Mouse (Mus musculus) 3T3-L1 (cell line): ENCODE data around the gene Mpc1.
"Not testable (repeated sequence)": the region's sequence is repeated elsewhere in the genome, so short reads cannot be mapped to it uniquely, and the experiment has no call there.

Experiments used
- DNase-seq: peaks from one replicate; pipeline ENCODE4 v3.0.0-alpha.2; 2015; ENCODE audit warnings: low read depth, low spot score

Mpc1 gene

DNA sequence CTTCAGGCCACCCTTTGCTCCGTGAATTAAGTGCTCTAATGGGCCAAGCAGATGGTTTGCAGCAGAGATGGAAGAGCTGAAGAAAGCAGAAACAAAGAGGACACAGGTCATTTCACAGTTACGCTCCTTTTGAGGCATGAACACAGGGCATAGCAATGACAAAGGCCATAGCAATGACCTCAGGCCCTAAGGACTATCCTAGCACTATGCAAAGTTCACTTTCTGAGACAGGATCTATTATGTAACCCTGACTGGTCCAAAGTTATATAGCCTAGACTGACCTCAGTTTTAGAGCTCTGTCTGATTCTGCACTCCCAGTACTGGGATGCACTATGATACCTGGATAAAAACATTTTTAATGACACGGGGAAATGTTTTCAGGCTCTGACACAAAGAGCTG is 4.3 kb upstream of the Mpc1 start:
- no peak for DNase-seq

DNA sequence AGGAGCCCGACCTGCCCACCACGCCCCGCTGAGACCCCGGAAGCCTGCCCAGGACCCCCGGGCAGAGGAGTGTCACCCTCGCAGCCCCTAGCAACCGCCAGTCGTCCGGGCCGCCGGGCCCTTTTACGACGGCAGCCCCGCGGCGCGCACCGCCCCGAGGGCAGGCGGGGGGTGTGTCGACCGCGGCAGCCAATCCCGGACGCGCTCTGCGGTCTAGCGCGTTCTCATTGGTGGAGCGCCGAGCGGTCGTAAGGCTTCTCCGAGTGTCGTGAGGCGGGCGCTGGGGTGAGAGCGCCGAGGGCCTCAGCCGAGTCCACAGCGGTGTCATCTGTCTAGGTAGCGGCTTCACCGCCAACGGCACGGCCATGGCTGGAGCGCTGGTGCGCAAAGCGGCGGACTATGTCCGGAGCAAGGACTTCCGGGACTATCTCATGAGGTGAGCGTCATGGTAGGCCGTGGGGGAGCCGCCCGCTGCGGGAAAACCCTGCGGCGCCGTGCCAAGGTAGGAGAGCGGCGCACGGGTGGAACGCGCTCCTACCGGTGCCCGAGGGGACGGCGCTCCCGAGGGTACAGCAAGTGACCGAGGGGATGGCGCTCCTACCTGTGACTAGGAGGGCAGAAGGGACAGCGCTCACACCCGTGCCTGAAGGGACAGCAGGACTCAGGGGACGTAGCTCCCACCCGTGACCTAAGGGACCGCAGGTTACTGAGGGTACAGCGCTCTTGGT is 986 bp downstream of the Mpc1 start:
- DNase-seq, result peak; percentile 93

DNA sequence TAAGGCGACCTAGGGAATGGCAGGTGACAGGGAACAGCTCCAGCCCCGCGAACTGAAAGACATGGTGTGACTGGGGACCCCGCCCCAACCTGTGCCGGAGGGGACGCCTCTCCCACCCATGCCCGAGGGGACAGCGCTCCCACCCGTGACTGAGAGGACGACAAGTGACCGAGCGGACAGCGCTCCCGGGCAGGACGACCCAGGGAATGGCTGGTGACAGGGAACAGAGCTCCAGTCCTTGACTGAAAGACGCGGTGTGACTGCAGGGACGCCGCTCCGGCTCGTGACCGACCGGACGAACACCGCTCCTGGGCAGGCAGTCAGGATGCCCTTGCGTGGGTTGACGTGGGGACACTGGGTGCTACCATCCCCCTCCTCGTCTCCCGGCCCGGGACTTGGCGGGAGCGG is 1.6 kb downstream of the Mpc1 start:
- peak; percentile 8 for DNase-seq

DNA sequence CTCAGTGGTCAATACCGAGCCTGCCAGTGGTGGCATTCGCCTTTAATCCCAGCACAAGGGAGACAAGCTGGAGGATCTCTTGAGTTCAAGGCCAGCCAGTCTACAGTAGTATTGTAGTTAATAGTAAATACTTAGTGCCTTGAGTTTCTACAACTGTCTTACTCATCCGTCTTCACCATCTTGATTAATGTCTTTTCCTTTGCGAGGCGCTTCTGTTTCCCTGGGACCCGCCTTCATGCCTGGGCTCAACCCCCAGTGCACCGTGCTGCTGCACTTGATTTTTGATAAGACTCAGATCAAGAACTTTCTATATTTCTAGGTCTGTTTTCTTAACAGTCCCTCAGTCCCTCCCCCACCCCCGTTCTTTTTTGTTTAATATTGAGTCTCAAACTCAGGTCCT is 2.4 kb downstream of the Mpc1 start:
- peak; percentile 87 for DNase-seq

DNA sequence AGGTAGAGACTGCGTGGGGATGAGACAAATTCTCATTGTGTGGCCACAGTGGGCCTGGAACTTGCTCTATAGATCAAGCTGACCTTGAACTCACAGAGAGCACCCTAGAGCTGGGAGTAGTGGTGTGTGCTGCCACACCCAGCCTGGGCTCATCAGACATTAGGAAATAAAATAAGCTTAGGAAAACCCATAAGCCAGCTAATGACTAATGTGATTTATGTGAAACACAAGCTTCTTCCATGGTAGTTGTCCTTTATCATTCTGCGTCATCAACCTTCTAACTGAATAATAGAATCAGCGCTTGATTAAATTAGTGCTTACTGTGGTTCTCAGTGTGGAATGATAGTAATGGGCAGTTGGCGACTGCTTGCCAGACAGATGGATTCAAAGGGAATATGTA is 4.3 kb downstream of the Mpc1 start:
- no peak for DNase-seq

DNA sequence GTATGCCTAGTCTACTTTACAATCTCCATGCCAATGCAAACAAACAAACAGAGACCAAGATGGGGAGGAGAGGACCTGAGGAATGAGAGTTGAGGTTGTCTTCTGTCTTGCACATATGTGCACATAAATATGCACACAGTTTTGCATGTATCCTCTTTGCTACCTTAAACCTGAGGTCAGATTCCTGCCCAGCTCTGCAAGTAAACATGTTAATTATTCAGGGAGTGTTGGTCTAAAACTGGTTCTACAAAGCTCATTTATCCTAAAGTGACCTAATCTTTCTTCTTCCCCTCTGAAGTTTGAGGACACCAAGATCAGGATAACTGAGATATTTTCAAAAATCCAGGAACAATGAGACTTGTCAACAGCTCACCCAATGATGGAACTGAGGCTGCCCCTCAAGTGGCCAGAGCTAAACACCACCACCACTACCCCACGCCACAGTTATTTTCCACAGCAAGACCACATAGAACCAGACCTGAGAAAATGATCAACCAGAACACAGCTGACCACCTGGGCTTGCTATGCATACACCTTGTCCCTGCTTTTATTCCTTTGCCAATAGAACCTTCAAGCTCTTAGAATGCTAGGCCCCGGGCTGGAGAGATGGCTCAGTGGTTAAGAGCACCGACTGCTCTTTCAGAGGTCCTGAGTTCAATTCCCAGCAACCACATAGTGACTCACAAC is 7.4 kb downstream of the Mpc1 start:
- no peak for DNase-seq

DNA sequence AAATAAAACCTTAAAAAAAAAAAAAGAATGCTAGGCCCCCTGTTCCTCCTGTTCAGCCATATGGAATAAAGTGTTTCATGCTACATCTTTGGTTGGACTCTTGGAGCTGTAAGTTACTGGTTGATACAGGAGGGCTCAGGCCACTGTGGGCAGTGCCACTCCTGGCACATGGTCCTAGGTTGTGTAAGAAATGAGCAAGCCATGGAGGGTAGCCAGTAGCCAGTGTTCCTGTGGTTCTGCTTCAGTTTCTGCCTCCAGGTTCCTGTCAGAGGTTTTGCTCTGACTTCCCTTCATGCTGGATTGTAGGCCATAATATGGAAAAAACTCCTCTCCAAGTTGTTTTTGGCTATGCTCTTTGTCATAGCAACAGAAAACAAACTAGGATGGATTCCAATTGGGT is 8.0 kb downstream of the Mpc1 start:
- DNase-seq, result no peak

DNA sequence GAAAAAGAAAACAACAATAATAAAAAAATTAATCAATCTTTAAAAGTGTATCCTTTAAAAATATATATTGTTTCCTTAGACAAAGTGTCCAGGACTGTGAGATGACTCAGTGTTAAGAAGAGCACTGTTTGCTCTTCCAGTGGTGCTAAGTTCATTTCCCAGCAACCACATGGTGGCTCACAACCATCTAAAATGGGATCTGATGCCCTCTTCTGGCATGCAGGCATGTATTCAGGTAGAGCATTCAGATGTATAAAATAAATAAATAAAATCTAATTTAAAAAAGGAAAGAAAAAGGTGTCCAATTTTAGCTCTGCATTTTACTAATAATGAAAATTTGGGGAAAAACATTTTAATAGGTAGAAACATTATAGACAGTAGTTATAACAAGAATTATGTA is 13.1 kb downstream of the Mpc1 start:
- peak; percentile 32 for DNase-seq

DNA sequence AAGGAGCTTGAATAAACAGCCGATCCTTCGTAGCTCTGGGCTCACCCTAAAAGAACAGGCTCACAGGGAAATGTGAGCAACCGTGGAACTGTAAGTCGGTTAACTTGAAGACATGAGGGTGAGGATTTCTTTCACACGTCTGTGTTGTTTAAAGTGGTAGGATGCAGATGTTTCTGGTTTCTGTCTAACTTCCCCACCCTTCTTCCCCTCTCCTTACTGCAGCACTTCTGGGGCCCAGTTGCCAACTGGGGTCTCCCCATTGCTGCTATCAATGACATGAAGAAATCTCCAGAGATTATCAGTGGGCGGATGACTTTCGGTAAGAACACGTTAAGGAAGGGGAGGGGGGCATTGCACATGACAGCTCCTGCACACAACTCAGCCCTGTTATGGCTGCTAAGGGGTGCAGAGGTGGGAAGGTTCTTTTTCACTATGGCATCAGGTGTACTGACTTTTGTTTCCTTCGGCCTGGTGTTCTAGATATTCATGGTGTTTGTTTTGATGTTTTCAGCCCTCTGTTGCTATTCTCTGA is 13.7 kb downstream of the Mpc1 start:
- no peak for DNase-seq

DNA sequence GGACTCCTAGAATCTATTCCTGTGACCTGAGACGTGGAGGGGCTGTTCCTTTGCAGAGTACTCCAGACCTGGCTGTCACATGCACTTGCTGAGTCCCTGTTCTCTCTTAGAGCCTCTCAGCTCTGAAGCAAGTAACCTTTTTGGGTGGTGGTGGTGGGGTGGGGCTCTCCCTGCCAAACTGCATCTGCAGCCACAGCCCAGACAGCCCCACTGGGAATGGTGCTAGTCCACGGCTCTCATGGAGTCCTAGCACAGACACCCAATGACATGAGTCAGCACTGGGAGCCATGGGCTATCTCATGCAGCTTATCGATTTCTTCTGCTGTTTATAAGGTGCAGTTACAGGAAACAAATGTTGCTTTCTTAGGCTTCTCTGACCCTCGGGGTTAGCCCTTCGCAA is 15.0 kb downstream of the Mpc1 start:
- DNase-seq, result no peak

DNA sequence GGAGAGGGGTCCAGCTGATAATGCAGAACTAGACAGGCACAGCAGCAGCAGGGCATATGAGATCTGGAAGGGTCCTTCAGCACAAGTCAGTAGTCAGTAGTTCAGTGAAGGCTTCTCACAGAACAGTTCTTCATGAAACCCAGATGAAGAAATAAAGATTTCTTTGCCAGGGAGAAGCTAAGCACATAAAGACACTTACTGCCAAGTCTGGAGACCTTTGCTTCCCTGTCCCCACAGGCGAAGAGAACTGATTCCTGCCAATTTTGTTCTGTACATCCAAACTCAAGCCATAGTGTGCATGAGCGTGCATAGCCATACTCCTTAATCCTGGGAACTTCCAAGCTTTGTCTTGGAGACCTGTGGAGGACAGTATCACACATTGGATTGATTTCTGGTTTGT is 15.6 kb downstream of the Mpc1 start:
- no peak for DNase-seq

DNA sequence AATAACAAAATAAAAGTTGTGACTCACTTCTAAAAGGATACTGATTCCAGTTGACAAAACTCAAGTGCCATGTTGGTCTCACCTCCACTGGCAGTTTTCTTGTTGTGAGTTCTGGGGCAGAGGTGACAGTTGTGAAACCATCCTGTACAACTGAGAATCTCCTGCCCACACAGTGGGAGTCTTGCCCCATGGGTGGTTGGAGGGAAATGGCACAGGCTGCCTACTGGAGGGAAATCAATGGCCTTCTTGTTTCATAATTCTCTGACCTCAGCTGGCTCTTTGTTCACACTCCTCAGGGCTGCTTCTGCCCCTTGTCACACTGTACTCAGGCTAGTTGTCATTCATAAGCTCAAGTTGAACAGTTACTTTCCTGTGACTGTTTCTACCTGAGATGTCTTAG is 16.8 kb downstream of the Mpc1 start:
- no peak for DNase-seq

DNA sequence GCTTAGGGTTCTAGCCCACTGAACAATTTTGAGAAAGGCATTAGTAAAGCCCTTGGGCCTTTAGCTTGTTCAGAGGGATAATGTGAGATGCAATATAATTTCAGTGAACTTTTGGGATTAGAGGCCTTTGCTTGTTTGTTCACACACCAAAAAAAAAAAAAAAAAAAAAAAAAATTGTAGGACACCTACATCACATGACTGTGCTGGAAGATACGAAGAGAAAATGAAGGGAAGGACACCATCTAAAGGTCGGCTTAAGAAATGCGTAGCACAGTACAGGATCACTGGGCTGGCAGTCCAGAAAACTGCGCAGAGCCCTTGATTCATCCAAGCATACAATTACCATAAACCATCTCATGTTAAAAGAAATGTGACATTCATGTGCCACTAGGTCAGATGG is 18.8 kb downstream of the Mpc1 start:
- DNase-seq, result no peak

DNA sequence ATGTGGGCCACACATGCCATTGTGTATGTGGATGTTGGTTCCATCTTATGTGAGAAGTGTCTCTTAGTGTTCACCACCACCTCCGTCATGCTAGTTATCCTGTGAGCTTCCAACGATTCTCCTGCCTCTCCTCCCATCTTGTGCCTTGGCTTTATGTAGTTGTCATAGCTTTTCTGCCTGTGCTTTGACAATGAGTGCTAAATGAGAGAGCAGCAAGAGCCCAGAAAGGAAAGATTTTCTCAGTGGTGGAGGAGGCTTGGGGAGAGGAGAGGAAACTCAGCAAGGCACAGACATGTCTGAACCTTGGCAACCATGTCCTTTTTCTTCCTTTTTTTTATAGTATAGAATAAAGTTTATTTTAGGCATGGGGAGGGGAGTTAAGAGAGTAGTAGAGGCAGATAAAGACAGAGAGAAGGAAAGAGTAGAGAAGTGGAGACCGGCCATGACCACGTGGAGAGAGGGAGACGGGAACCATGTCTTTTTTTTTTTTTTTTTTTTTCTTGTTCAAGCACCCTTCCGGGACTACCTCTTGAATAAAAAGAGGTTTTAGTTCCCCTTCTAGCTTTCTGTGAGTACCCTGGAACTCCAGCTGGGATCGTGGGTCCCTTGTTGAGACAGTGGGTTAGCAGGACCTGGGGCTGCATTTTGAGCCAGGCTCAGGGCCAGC is 20.2 kb downstream of the Mpc1 start:
- DNase-seq, result no peak

DNA sequence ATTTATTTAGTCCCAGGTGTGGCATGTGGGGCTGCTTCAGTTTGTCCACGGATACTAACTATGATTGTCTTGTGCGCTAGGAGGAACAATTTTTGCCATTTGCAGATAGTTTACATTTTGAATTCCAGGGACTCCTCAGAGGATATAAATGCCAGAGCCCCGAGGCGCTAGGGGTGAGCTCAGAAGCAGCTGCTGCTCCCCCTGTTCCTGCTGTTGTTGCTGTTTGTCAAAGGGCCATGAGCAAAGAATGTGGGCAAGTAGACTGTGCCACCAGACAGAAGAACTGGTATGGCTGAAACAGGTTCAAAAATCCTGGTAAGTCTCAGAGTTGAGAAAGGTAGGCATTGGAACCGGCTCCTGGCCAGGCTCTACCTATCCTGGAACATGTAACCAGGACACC is 21.0 kb downstream of the Mpc1 start:
- DNase-seq, result no peak

DNA sequence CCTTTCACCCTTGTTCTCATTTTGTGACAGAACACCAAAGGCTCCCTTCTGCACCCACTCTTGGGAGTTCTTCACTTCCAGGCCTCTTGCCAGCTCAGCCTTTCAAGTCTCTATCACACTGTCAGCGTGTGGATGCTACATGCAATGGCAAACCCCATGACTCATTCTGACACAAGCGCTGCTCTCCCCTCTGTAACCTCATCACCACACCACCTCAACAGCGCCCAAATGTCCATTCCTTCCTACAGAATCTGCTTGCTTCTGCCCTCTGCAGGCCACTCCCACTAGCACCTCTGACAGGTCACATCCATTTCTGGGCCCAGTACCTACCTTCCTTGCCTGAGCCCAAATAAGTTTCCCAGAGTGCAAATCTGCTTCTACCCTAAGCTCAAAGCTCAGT is 23.1 kb downstream of the Mpc1 start:
- DNase-seq, result peak; percentile 91

DNA sequence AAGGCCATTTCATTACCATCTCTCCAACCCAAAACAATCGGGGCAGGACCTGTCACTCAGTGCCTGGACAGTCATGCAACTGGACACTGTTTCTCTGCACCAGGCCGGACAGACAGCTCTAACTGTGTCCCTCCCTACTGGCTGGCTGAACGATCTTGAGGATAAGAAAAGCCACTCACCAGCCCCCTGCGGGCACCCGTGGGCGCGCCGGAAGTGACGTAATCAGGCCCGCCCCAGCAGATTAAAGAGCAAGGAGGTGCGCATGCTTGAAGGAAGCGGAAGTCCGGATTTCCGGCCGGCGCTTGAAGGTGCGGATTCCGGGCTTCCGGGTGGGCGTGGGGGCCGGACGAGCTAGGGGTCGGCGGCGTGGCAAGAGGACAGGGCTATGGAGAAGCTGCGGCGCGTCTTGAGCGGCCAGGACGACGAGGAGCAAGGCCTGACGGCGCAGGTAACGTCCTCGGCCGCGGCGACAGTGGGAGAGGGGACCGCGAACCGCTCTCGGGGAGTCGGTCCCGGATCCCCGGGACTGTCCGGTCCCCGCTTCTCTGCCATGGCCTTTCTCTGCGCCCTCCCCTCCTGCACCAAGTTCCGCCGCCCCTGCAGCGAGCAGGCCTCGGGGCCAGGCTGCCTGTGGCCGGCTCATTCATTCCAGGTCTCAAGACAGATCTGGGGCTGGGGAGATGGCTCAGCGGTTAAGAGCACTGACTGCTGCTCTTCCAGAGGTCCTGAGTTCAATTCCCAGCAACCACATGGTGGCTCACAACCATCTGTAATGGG is 28.3 kb downstream of the Mpc1 start, which contains the start of gene Sft2d1:
Sft2d1 (plus strand) TSS at position 265 of the 777 bp plus-strand sequence.
- DNase-seq, result peak; percentile 96

DNA sequence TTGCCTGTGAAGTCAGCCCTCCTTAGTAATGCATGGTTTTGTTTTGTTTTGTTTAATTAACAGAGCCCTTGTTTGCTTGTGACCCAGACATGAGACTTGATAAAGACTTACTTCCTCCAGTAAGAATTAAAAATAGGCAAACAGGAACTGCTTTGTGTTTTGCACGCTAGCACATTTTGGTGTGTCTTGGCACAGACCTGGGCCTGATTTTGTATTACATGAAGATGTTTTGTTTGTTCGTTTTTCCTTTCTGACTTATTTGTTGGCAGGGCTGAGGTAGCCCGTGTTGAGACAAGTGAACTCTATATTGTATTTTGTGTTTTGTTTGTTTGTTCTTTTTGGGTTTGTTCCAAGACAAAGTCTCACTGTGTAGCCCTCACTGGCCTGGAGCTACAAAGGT is 29.0 kb downstream of the Mpc1 start:
- peak; percentile 8 for DNase-seq

DNA sequence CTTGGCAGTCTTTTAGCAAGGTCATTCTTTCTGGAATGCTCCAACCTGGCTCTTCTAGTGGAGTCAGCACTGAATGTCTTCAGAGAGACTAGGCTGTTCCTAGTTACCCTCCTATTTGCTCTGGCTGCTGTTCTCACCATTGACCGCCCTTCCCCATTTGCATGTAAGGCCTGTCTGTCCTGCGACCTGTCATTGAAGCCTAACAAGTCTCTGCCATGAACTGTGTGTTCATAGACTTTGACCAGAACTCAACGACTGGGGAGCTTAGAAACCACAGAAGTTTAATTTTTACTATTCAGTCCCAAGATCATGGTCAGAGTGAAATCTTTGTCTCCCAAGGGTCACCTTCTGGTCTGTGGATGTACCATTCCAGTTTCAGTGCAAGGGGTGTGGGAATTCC is 31.3 kb downstream of the Mpc1 start:
- DNase-seq, result no peak

DNA sequence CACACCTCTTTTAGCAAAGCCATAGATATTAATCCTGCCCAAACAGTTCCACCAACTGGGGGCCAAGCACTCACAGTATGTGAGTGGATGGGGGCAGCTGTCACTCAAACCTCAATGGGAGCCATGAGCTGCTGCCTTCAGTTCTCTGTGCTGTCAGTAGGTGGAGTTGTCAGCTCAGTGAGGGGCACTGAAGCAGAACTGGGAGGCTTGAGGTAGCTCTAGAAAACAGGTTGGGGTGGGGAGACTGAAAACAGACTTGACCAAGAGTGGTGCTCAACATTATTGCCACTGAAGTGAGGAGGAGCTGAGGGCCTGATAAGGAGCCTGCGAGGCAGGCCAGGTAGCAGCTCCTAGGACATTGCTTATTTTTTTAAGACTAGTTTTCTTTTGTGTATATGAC is 33.5 kb downstream of the Mpc1 start:
- peak; percentile 17 for DNase-seq

DNA sequence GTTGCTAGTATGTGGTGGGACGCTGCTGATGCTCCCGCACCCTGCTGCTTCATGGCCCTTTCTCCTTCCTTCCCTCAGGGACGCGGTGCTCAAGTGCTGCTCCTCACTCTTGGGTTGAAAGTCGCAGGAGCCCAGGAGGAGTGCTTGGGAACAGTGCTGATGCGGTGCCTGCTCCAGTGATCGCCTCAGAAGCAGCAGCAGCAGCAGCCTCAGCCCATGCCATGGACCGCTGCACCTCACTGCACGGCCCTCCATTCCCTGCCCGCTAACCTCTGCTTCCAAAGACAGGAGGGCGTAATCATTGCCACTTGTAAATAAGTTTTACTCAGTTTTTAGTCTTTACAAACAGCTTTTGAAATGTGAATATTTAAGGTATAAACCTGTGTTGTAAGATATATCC is 44.2 kb downstream of the Mpc1 start:
- not testable (repeated sequence) for DNase-seq
